Mouse (Mus musculus) intestine, embryonic 14.5 days (tissue): Measurements from ENCODE around the gene Vmn1r206. TPM values are rescaled to one million over a fixed set of nuclear protein-coding genes. Genes with fewer than 3 reads are reported as not detected.
"Not testable (repeated sequence)": the region's sequence is repeated elsewhere in the genome, so short reads cannot be mapped to it uniquely, and the experiment has no call there.

Experiments
- ATAC-seq: fragments of 200-750 bp; cut with Nextera tagmentation; replicated peaks from 2 replicates; pipeline ENCODE4 v1.8.0; 2017; ENCODE audit warnings: low read depth, moderate number of reproducible peaks, moderate TSS enrichment, moderate library complexity; ENCODE audit not compliant: low FRiP score, low TSS enrichment
- DNase-seq: peaks from one replicate; pipeline ENCODE4 v3.0.0-alpha.2; 2018; ENCODE audit warnings: low spot score
- H3K27ac ChIP-seq: fragments of 300-500 bp; sonication (generic); 2 replicates; pipeline ENCODE4 v1.5.1; 2014; ENCODE audit warnings: low read depth, mild to moderate bottlenecking, control low read depth
- H3K27me3 ChIP-seq: fragments of 300-500 bp; sonication (generic); replicated peaks from 2 replicates; pipeline ENCODE4 v1.6.1; 2014; ENCODE audit warnings: low read length, control low read depth; ENCODE audit not compliant: control insufficient read depth, insufficient read depth
- H3K36me3 ChIP-seq: fragments of 300-500 bp; sonication (generic); 2 replicates; pipeline ENCODE4 v1.6.1; 2014; ENCODE audit warnings: low read length, control low read depth; ENCODE audit not compliant: control insufficient read depth, insufficient read depth
- H3K4me1 ChIP-seq: fragments of 300-500 bp; sonication (generic); replicated peaks from 2 replicates; pipeline ENCODE4 v1.6.1; 2014; ENCODE audit warnings: low read length, control low read depth, mixed read lengths; ENCODE audit not compliant: control insufficient read depth, insufficient read depth
- H3K4me2 ChIP-seq: fragments of 300-500 bp; sonication (generic); 2 replicates; pipeline ENCODE4 v1.6.1; 2014; ENCODE audit warnings: low read length
- H3K4me3 ChIP-seq: fragments of 300-500 bp; sonication (generic); 2 replicates; pipeline ENCODE4 v1.5.1; 2014; ENCODE audit warnings: low read depth, low read length, control low read depth, mixed read lengths
- H3K9ac ChIP-seq: fragments of 300-500 bp; sonication (generic); 2 replicates; pipeline ENCODE4 v1.6.1; 2014; ENCODE audit warnings: mild to moderate bottlenecking, low read length
- H3K9me3 ChIP-seq: fragments of 300-500 bp; sonication (generic); 2 replicates; pipeline ENCODE4 v1.6.1; 2016; ENCODE audit warnings: low read length, control low read depth; ENCODE audit not compliant: control insufficient read depth
- WGBS: fragments of 180-500 bp; shearing (Covaris S2); extraction: QIAGEN DNeasy Blood & Tissue Kit; methylation state at CpG from one replicate; pipeline ENCODE4 v1.1.7; 2014; 5-methylcytosine and 5-hydroxymethylcytosine counted together
- polyA plus RNA-seq: library from polyadenylated mRNA; unstranded; fragments of >200 nt; fragmentation: Nextera tagmentation; extraction: Ambion mirVana; gene quantifications from 2 replicates; pipeline ENCODE4 v1.2.1, GENCODE M21; 2014

Gene Vmn1r206
- polyA plus RNA-seq = not detected in 2 replicates

- not testable (repeated sequence) for H3K27ac ChIP-seq, H3K36me3 ChIP-seq, H3K9ac ChIP-seq, DNase-seq, H3K9me3 ChIP-seq, H3K27me3 ChIP-seq, H3K4me2 ChIP-seq, H3K4me3 ChIP-seq, H3K4me1 ChIP-seq, ATAC-seq
Observed at GRCm38 (mm10) chr13:22624151-22624550, at the start of gene Vmn1r206. Gene Vmn1r206, minus strand, starts transcription at chr13:22624251.

DNA sequence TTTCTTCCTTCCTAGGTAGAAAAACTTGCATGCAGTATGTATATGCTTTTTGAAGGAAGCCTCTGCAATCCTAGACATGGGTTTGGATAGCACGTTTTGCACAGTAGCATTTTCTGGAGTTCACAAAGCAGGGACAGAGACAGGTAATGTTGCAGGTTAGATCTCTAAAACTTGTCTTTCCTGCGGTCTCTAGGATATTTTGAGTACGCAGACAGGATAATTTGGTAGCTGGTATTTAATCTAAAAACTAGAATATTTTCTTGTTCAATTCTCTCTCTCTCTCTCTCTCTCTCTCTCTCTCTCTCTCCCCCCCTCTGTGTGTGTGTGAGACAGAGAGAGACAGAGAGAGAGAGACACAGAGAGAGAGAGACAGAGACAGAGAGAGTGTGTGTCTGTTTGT lies 31.2 kb downstream of the Vmn1r206 start, which contains the start of gene Vmn1r205:
Gene Vmn1r205 (minus strand): TSS at position 101 of the 400 bp plus-strand sequence.
- H3K27me3 ChIP-seq = no peaks in the 10 kb centered on the region

GRCm38 (mm10) chr13:22583336-22583735 lies 40.7 kb downstream of the Vmn1r206 start:
- not testable (repeated sequence) for H3K9me3 ChIP-seq, H3K27me3 ChIP-seq, H3K4me2 ChIP-seq, ATAC-seq, H3K9ac ChIP-seq, DNase-seq, H3K27ac ChIP-seq, H3K36me3 ChIP-seq, H3K4me3 ChIP-seq, H3K4me1 ChIP-seq
- WGBS = 81% methylated on average over 14 of the region's 14 CpGs

More for the DNA sequence above, 31.2 kb downstream of the Vmn1r206 start, which contains the start of gene Vmn1r205:
- Histone ChIP-seq H3K36me3 (no peaks in the 10 kb centered on the region), H3K4me1 (no peaks in the 10 kb centered on the region), H3K4me3 (no peak within 1 kb of the TSS), H3K27ac (no peak within 1 kb of the TSS), H3K9me3 (no peaks in the 10 kb centered on the region), H3K9ac (no peak within 1 kb of the TSS), H3K4me2 (no peak within 1 kb of the TSS)
- WGBS = 90% methylated on average over 3 of the region's 3 CpGs
- no peak for ATAC-seq
- DNase-seq = no peak

DNA sequence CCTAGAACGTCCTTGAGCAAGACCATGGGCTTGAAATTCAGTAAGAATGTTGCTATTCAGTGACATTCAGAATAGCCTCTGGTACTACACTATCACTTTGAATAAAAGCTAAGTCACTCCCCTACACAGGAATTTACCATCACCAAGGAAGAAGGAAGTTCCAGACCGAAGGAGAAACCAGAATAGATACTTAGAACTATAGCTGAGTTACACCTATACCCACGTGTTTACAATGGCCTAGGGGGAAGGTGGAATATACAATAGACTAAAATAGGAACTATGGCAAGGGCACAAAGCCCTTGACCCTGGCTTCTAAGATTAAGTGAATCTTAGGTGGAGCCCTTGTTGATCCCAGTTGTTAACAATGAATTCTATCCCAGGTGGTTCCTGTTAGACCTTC lies 49.1 kb downstream of the Vmn1r206 start:
- 72% methylated on average over 3 of the region's 3 CpGs for WGBS
- ATAC-seq, H3K4me2 ChIP-seq, H3K36me3 ChIP-seq, H3K27me3 ChIP-seq, H3K27ac ChIP-seq, H3K9me3 ChIP-seq, DNase-seq, H3K9ac ChIP-seq, H3K4me1 ChIP-seq, H3K4me3 ChIP-seq: not testable (repeated sequence)

Other genes starting within 250 kb of the Vmn1r206 start
- not detected in 2 replicates for gene Vmn1r199, start 244.4 kb downstream of the Vmn1r206 start, polyA plus RNA-seq
- not detected in 2 replicates for gene Vmn1r200, start 233.9 kb downstream of the Vmn1r206 start, polyA plus RNA-seq
- not detected in 2 replicates for gene Vmn1r201, start 152.3 kb downstream of the Vmn1r206 start, polyA plus RNA-seq
- gene Vmn1r202, start 118.9 kb downstream of the Vmn1r206 start, polyA plus RNA-seq = not detected in 2 replicates
- gene Vmn1r203, start 106.1 kb downstream of the Vmn1r206 start, polyA plus RNA-seq = not detected in 2 replicates
- not detected in 2 replicates for gene Vmn1r204, start 71.1 kb downstream of the Vmn1r206 start, polyA plus RNA-seq
- gene Vmn1r205, start 31.3 kb downstream of the Vmn1r206 start, polyA plus RNA-seq = not detected in 2 replicates
- gene Vmn1r207-ps, start 105.4 kb upstream of the Vmn1r206 start, polyA plus RNA-seq = not detected in 2 replicates
- not detected in 2 replicates for gene Vmn1r208, start 153.1 kb upstream of the Vmn1r206 start, polyA plus RNA-seq
- not detected in 2 replicates for gene Vmn1r209, start 185.4 kb upstream of the Vmn1r206 start, polyA plus RNA-seq
- not detected in 2 replicates for gene Vmn1r210, start 207.1 kb upstream of the Vmn1r206 start, polyA plus RNA-seq
- gene Vmn1r211, start 233.3 kb upstream of the Vmn1r206 start, polyA plus RNA-seq = not detected in 2 replicates